ENCODE assay signal across 8 mouse cellular contexts in the genomic region with DNA sequence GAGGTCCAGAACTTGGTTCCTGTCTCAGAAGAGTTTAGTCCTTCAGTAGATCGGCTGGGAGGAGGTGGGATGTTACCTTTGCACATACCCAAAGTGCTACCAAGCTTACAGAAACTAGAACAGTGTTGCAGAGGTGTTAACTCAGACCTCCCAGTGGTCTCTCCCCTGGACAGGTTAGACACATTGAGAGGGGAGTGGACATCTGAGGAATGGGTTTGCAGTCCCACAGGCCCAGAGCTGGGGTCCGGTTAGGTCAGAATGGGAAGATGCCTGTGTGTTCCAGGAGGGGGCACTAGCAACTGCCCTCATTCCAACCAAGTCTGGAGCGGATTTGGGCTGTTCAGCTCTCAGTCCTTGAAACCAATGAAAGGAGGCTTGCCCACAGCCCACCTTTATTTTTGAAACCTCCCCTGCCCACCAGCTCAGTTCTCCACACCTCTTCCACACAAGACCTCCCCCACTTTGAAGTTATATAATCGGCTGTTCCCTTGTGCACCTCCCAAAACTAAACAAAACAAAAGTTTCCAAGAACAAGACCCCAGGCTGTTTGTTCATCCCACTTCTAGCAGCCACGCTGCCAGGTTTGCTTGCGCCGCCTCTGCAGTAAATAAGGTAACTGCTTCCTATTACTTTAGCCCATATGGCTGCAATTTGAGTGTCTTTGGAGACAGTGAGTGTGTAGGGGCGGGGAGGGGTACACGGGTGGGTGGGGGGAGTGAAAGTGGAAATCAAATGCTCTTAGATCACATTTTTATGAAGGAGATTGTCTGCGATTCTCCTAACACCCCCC. TPM values are rescaled to one million over a fixed set of nuclear protein-coding genes. Genes with fewer than 3 reads are reported as not detected.
DNase-seq lines count a peak whose midpoint lies in the region; ATAC-seq and TF ChIP-seq lines count a peak whose summit lies in the region.

No protein-coding gene starts in this region.

- intact Hi-C loops in heart, postnatal 25 days (cut with DNase I) = loop anchor here (2.0 kb wide), 1 partner anchor 13 kb away; no protein-coding TSS in a partner anchor

- DNase-seq in heart, postnatal 25 days (ENCODE audit: low spot score) = no peak
- no peak for DNase-seq in testis, postnatal 14 days (ENCODE audit: low spot score)
- DNase-seq in hindbrain, postnatal 0 days (ENCODE audit: low spot score) = no peak
- no peak for DNase-seq in stomach, postnatal 0 days (ENCODE audit: low spot score)
- no peak for DNase-seq in urinary bladder, postnatal 25 days (ENCODE audit: low spot score)

- peak; percentile 31; the same call in 1 of the 2 replicates for TF ChIP-seq CTCF in testis, adult 2 months (IDR thresholded peaks at IDR 0.05; ENCODE audit: control insufficient read depth, insufficient read depth, insufficient replicate concordance, low read depth, low read length)
- peak; percentile 61 for TF ChIP-seq CTCF in hindbrain, postnatal 0 days (IDR thresholded peaks at IDR 0.05; ENCODE audit: low read depth)
- TF ChIP-seq CTCF in stomach, postnatal 0 days (IDR thresholded peaks at IDR 0.05; ENCODE audit: low read depth) = peak; percentile 69

- H3K36me3 ChIP-seq in heart, embryonic 12.5 days = peaks cover 4% of the 10 kb centered on the region
- H3K36me3 ChIP-seq in testis, adult 2 months (ENCODE audit: control insufficient read depth, insufficient read depth, low read length) = no peaks in the 10 kb centered on the region
- peaks cover 3% of the 10 kb centered on the region; the same call in 1 of the 2 replicates for H3K36me3 ChIP-seq in hindbrain, postnatal 0 days (ENCODE audit: insufficient read depth, low read length)
- no peaks in the 10 kb centered on the region for H3K36me3 ChIP-seq in stomach, postnatal 0 days (ENCODE audit: control insufficient read depth, insufficient read depth, low read length)

- peaks cover 80% of the 10 kb centered on the region for H3K27me3 ChIP-seq in heart, embryonic 12.5 days (replicated peaks)
- peaks cover 5% of the 10 kb centered on the region for H3K27me3 ChIP-seq in testis, adult 2 months (ENCODE audit: control insufficient read depth, insufficient read depth, low read length)
- peaks cover 50% of the 10 kb centered on the region for H3K27me3 ChIP-seq in hindbrain, postnatal 0 days (ENCODE audit: insufficient read depth, low read length)
- peaks cover 30% of the 10 kb centered on the region; the same call in 1 of the 2 replicates for H3K27me3 ChIP-seq in stomach, postnatal 0 days (ENCODE audit: control insufficient read depth, insufficient read depth, low read length)

- no peak for TF ChIP-seq POLR2A in testis, adult 2 months (IDR thresholded peaks at IDR 0.05; ENCODE audit: control insufficient read depth, low read depth, low read length)

- H3K9me3 ChIP-seq in heart, embryonic 12.5 days (replicated peaks) = no peaks in the 10 kb centered on the region
- H3K9me3 ChIP-seq in hindbrain, postnatal 0 days (ENCODE audit: low read length) = no peaks in the 10 kb centered on the region
- no peaks in the 10 kb centered on the region for H3K9me3 ChIP-seq in stomach, postnatal 0 days (ENCODE audit: control insufficient read depth, low read length)

- TF ChIP-seq EP300 in stomach, postnatal 0 days (optimal IDR thresholded peaks at IDR 0.05) = no peak

- peak overlapping the region; percentile 57 for H3K4me2 ChIP-seq in heart, embryonic 12.5 days
- H3K4me2 ChIP-seq in hindbrain, postnatal 0 days (ENCODE audit: low read depth, low read length) = no peak overlapping the region
- H3K4me2 ChIP-seq in stomach, postnatal 0 days (replicated peaks; ENCODE audit: low read depth) = no peak overlapping the region

- peaks cover 65% of the 10 kb centered on the region for H3K4me1 ChIP-seq in heart, embryonic 12.5 days (replicated peaks)
- peaks cover 42% of the 10 kb centered on the region for H3K4me1 ChIP-seq in testis, adult 2 months (ENCODE audit: control insufficient read depth, insufficient read depth, low read length)
- peaks cover 22% of the 10 kb centered on the region for H3K4me1 ChIP-seq in hindbrain, postnatal 0 days (ENCODE audit: insufficient read depth, low read length)
- H3K4me1 ChIP-seq in stomach, postnatal 0 days (replicated peaks; ENCODE audit: control insufficient read depth, insufficient read depth) = peaks cover 2% of the 10 kb centered on the region; the same call in 1 of the 2 replicates

- H3K27ac ChIP-seq in heart, embryonic 12.5 days (ENCODE audit: poor library complexity, severe bottlenecking) = no peak overlapping the region
- no peak overlapping the region for H3K27ac ChIP-seq in testis, adult 2 months (ENCODE audit: control insufficient read depth, insufficient read depth, low read depth, low read length)
- no peak overlapping the region for H3K27ac ChIP-seq in hindbrain, postnatal 0 days
- H3K27ac ChIP-seq in stomach, postnatal 0 days (replicated peaks) = no peak overlapping the region

- no peak overlapping the region for H3K9ac ChIP-seq in heart, embryonic 12.5 days
- H3K9ac ChIP-seq in hindbrain, postnatal 0 days (replicated peaks; ENCODE audit: low read length) = no peak overlapping the region
- no peak overlapping the region for H3K9ac ChIP-seq in stomach, postnatal 0 days (ENCODE audit: low read length)

- no peak for ATAC-seq in heart, embryonic 12.5 days (ENCODE audit: insufficient number of reproducible peaks, low FRiP score)
- no peak for ATAC-seq in hindbrain, postnatal 0 days
- ATAC-seq in stomach, postnatal 0 days (ENCODE audit: low FRiP score, low TSS enrichment) = no peak
- ATAC-seq in granulocyte monocyte progenitor cell, adult 5-6 weeks (replicated peaks; ENCODE audit: poor library complexity, severe bottlenecking) = no peak

- peak overlapping the region; percentile 20 for H3K4me3 ChIP-seq in heart, embryonic 12.5 days
- H3K4me3 ChIP-seq in testis, adult 2 months (ENCODE audit: control insufficient read depth, low read depth, low read length) = no peak overlapping the region
- no peak overlapping the region for H3K4me3 ChIP-seq in hindbrain, postnatal 0 days (ENCODE audit: low read length)
- no peak overlapping the region for H3K4me3 ChIP-seq in stomach, postnatal 0 days (ENCODE audit: low read depth, low read length)

- 6% methylated on average over 10 of the region's 10 CpGs for WGBS in heart, embryonic 12.5 days
- WGBS in hindbrain, postnatal 0 days = 2% methylated on average over 10 of the region's 10 CpGs
- 14% methylated on average over 9 of the region's 10 CpGs for WGBS in stomach, postnatal 0 days

RNA-seq across cellular contexts. Expression of gene Cbx8, which starts 3.2 kb away (rescaled TPM):
- polyA plus RNA-seq in heart, embryonic 12.5 days (2016; fragmentation: Nextera tagmentation; extraction: Ambion mirVana) = 7.3 and 8.8 TPM in 2 replicates
- total RNA-seq in heart, postnatal 25 days (2021) = 1 to 10 TPM; 4.4 to 7.6 TPM
- 0.53 and 0.79 TPM in 2 replicates for polyA plus RNA-seq in testis, adult 2 months (2012; rRNA removed)
- total RNA-seq in hindbrain, postnatal 0 days (2014; rRNA removed) = 10.0 and 11.4 TPM in 2 replicates
- 6.5 and 7.6 TPM in 2 replicates for polyA plus RNA-seq in hindbrain, postnatal 0 days (2015; fragmentation: Nextera tagmentation; extraction: Ambion mirVana)
- 4.6 and 5.1 TPM in 2 replicates for polyA plus RNA-seq in stomach, postnatal 0 days (2015; fragmentation: Nextera tagmentation; extraction: Ambion mirVana)
- total RNA-seq in granulocyte monocyte progenitor cell, adult 5-6 weeks (2014; fragmentation: Nextera tagmentation) = 3.6 TPM in 2 replicates
- 1.5 and 3.2 TPM in 2 replicates for total RNA-seq in granulocyte monocyte progenitor cell, adult 5-6 weeks (2017)

RNA-seq across cellular contexts. Expression of gene Cbx2, which starts 21.2 kb away (rescaled TPM):
- 29.3 and 30.5 TPM in 2 replicates for polyA plus RNA-seq in heart, embryonic 12.5 days (2016; fragmentation: Nextera tagmentation; extraction: Ambion mirVana)
- 1 to 10 TPM; 3.8 to 3.9 TPM for total RNA-seq in heart, postnatal 25 days (2021)
- 2.3 and 2.4 TPM in 2 replicates for polyA plus RNA-seq in testis, adult 2 months (2012; rRNA removed)
- 14.6 and 18.9 TPM in 2 replicates for total RNA-seq in hindbrain, postnatal 0 days (2014; rRNA removed)
- 7.0 and 7.4 TPM in 2 replicates for polyA plus RNA-seq in hindbrain, postnatal 0 days (2015; fragmentation: Nextera tagmentation; extraction: Ambion mirVana)
- polyA plus RNA-seq in stomach, postnatal 0 days (2015; fragmentation: Nextera tagmentation; extraction: Ambion mirVana) = 5.1 and 5.3 TPM in 2 replicates
- 0.88 and 5.0 TPM in 2 replicates for total RNA-seq in granulocyte monocyte progenitor cell, adult 5-6 weeks (2014; fragmentation: Nextera tagmentation)
- 2.1 and 2.6 TPM in 2 replicates for total RNA-seq in granulocyte monocyte progenitor cell, adult 5-6 weeks (2017)

RNA-seq across cellular contexts. Expression of gene Cbx4, which starts 42.1 kb away (rescaled TPM):
- 13.2 and 14.9 TPM in 2 replicates for polyA plus RNA-seq in heart, embryonic 12.5 days (2016; fragmentation: Nextera tagmentation; extraction: Ambion mirVana)
- 10 to 100 TPM; 14.0 to 14.8 TPM for total RNA-seq in heart, postnatal 25 days (2021)
- polyA plus RNA-seq in testis, adult 2 months (2012; rRNA removed) = 3.3 and 3.8 TPM in 2 replicates
- 33.6 and 41.3 TPM in 2 replicates for total RNA-seq in hindbrain, postnatal 0 days (2014; rRNA removed)
- polyA plus RNA-seq in hindbrain, postnatal 0 days (2015; fragmentation: Nextera tagmentation; extraction: Ambion mirVana) = 22.4 and 23.7 TPM in 2 replicates
- polyA plus RNA-seq in stomach, postnatal 0 days (2015; fragmentation: Nextera tagmentation; extraction: Ambion mirVana) = 9.6 and 11.2 TPM in 2 replicates
- total RNA-seq in granulocyte monocyte progenitor cell, adult 5-6 weeks (2014; fragmentation: Nextera tagmentation) = 15.8 and 18.8 TPM in 2 replicates
- 27.4 and 38.2 TPM in 2 replicates for total RNA-seq in granulocyte monocyte progenitor cell, adult 5-6 weeks (2017)

RNA-seq across cellular contexts. Expression of gene Enpp7, which starts 56.0 kb away (rescaled TPM):
- not detected in 2 replicates for polyA plus RNA-seq in heart, embryonic 12.5 days (2016; fragmentation: Nextera tagmentation; extraction: Ambion mirVana)
- total RNA-seq in heart, postnatal 25 days (2021) = not detected
- 0.08 TPM in 1 of 2 replicates, not detected in the other for polyA plus RNA-seq in testis, adult 2 months (2012; rRNA removed)
- not detected in 2 replicates for total RNA-seq in hindbrain, postnatal 0 days (2014; rRNA removed)
- polyA plus RNA-seq in hindbrain, postnatal 0 days (2015; fragmentation: Nextera tagmentation; extraction: Ambion mirVana) = not detected in 2 replicates
- polyA plus RNA-seq in stomach, postnatal 0 days (2015; fragmentation: Nextera tagmentation; extraction: Ambion mirVana) = not detected in 2 replicates
- not detected in 2 replicates for total RNA-seq in granulocyte monocyte progenitor cell, adult 5-6 weeks (2014; fragmentation: Nextera tagmentation)
- total RNA-seq in granulocyte monocyte progenitor cell, adult 5-6 weeks (2017) = not detected in 2 replicates
